Mouse (Mus musculus) embryonic facial prominence, embryonic 13.5 days (tissue): ENCODE measurements around the gene Armc6. TPM values are rescaled to one million over a fixed set of nuclear protein-coding genes. Genes with fewer than 3 reads are reported as not detected.
"Not testable (repeated sequence)": the region's sequence is repeated elsewhere in the genome, so short reads cannot be mapped to it uniquely, and the experiment has no call there.

Source experiments
- ATAC-seq: fragments of 200-750 bp; cut with Nextera tagmentation; 2 replicates; pipeline ENCODE4 v1.8.0; 2017; ENCODE audit warnings: low read depth; ENCODE audit not compliant: insufficient number of reproducible peaks, insufficient read depth, low FRiP score, low TSS enrichment
- H3K27ac ChIP-seq: fragments of 300-500 bp; sonication (generic); 2 replicates; pipeline ENCODE4 v1.5.1; 2015; ENCODE audit warnings: moderate library complexity, mild to moderate bottlenecking, inconsistent platforms
- H3K27me3 ChIP-seq: fragments of 300-500 bp; sonication (generic); 2 replicates; pipeline ENCODE4 v1.6.1; 2015; ENCODE audit warnings: mild to moderate bottlenecking, inconsistent platforms
- H3K36me3 ChIP-seq: fragments of 300-500 bp; sonication (generic); 2 replicates; pipeline ENCODE4 v1.6.1; 2015; ENCODE audit warnings: mild to moderate bottlenecking, inconsistent platforms
- H3K4me1 ChIP-seq: fragments of 300-500 bp; sonication (generic); 2 replicates; pipeline ENCODE4 v1.6.1; 2015; ENCODE audit warnings: inconsistent platforms
- H3K4me2 ChIP-seq: fragments of 300-500 bp; sonication (generic); 2 replicates; pipeline ENCODE4 v1.6.1; 2015; ENCODE audit warnings: moderate library complexity, mild to moderate bottlenecking, inconsistent platforms
- H3K4me3 ChIP-seq: fragments of 300-500 bp; sonication (generic); 2 replicates; pipeline ENCODE4 v1.5.1; 2015; ENCODE audit warnings: mild to moderate bottlenecking, inconsistent platforms
- H3K9ac ChIP-seq: fragments of 300-500 bp; sonication (generic); 2 replicates; pipeline ENCODE4 v1.6.1; 2015; ENCODE audit warnings: mild to moderate bottlenecking, inconsistent platforms
- H3K9me3 ChIP-seq: fragments of 300-500 bp; sonication (generic); 2 replicates; pipeline ENCODE4 v1.6.1; 2016; ENCODE audit warnings: inconsistent platforms
- WGBS: fragments of 180-500 bp; shearing (Covaris S2); methylation state at CpG from one replicate; pipeline ENCODE4 v1.1.7; 2015; ENCODE audit warnings: mixed read lengths; 5-methylcytosine and 5-hydroxymethylcytosine counted together
- polyA plus RNA-seq: library from polyadenylated mRNA; unstranded; fragments of >200 nt; fragmentation: Nextera tagmentation; extraction: Ambion mirVana; gene quantifications from 2 replicates; pipeline ENCODE4 v1.2.1, GENCODE M21; 2015

The Armc6 gene
- polyA plus RNA-seq, 1 experiment from 2014 or later = 24.8 TPM

DNA sequence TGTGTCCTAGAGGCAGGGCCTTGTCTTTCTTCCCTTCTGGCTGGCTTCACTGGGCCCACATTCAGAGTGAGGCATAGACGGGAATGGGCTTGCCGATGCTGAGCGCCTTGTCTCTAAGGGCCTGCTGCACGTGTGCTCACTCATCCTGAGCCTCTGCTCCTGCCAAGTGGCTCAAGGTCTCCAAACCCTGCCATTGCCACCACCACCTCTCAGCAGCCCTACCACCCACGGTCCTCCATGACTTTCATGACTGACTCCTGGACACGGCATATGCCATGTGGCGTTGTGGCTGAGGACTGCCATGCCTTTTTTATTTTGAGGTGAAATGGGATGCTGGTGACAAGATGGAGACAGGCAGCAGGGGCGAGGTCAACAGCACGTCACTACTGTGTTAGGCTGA, 3.4 kb downstream of the Armc6 start:
- 89% methylated on average over 9 of the region's 9 CpGs for WGBS

DNA sequence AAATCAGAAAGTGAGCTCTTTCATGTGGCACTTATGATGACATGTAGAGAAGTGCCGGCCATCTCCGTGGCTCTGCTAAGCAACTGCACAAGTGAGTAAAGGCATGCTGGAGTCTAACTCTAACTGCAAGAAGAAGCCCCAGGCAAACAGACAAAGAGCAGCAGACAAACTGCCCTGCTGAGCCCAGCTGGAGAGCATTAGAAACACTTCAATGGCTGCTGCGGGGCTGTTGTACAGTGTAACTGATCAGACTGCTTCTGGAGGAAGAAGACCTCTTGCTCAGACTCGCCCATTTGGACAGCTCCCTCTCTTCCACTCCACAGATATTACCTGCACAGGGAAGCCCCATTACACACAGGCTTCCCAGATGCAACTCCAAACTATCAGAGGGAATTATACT, 6.3 kb downstream of the Armc6 start:
- H3K9me3 ChIP-seq = no peaks in the 10 kb centered on the region
- H3K27me3 ChIP-seq = no peaks in the 10 kb centered on the region
- peaks cover 48% of the 10 kb centered on the region for H3K36me3 ChIP-seq
- H3K9ac ChIP-seq = no peak overlapping the region
- no peak overlapping the region for H3K27ac ChIP-seq
- 27% methylated on average over 4 of the region's 4 CpGs for WGBS
- no peak overlapping the region for H3K4me3 ChIP-seq
- no peak for ATAC-seq
- H3K4me2 ChIP-seq = no peak overlapping the region
- H3K4me1 ChIP-seq = no peaks in the 10 kb centered on the region; the same call in 1 of the 2 replicates

More for the DNA sequence above, 3.4 kb downstream of the Armc6 start:
- no peak for ATAC-seq
- Histone ChIP-seq H3K4me1 (peaks cover 15% of the 10 kb centered on the region), H3K4me3 (no peak overlapping the region), H3K36me3 (peaks cover 26% of the 10 kb centered on the region), H3K27me3 (no peaks in the 10 kb centered on the region), H3K27ac (no peak overlapping the region), H3K4me2 (no peak overlapping the region), H3K9ac (no peak overlapping the region), H3K9me3 (no peaks in the 10 kb centered on the region)

DNA sequence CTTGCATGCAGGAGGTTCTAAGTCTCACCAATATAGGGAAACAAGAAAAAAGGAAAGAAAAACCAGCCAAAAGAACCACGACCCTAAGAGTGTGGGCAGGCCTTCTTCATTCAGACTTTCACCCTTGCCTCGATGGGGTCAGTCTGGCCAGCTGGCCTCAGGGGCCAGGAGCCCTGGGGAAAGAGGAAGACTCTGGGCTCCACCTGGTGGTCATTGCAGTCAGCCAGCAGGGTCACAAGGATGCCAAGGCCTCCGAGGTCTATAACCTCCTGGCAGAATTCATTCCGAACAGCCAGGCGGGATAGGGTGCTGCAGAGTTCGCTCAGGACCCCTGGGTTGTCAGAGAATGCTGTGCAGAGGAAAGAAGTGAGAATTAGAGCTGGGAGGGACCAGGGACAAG, 10.9 kb downstream of the Armc6 start:
- no peaks in the 10 kb centered on the region; the same call in 1 of the 2 replicates for H3K4me1 ChIP-seq
- no peak overlapping the region for H3K27ac ChIP-seq
- H3K4me3 ChIP-seq = no peak overlapping the region
- H3K9ac ChIP-seq = no peak overlapping the region
- H3K27me3 ChIP-seq = 0 out of 2 replicates have a peak, but pooled peaks cover 3% of the 10 kb centered on the region
- ATAC-seq = no peak
- 60% methylated on average over 6 of the region's 6 CpGs for WGBS
- no peaks in the 10 kb centered on the region for H3K9me3 ChIP-seq
- peaks cover 34% of the 10 kb centered on the region for H3K36me3 ChIP-seq
- H3K4me2 ChIP-seq = no peak overlapping the region

DNA sequence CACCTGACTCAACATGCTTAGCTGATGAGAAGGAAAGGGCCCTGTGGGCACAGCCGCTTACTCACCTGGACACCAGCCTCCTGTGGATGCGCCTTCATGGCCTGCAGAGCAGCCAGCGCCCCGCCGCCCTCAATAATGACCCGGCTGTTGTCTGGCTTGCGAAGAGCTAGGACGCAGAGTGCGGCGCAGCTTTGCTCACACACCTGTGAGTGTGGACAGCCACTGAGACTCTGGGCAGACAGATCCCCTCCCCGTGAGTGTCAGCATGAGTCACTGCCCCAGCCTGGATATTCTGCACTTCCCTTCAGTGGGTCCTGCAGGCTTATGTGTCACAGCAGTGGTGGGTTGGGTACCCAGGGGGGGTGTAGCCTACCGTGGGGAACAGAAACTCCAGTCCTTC, 12.2 kb downstream of the Armc6 start:
- ATAC-seq = no peak
- Histone ChIP-seq H3K4me3 (no peak overlapping the region), H3K27me3 (0 out of 2 replicates have a peak, but pooled peaks cover 3% of the 10 kb centered on the region), H3K4me2 (no peak overlapping the region), H3K36me3 (peaks cover 34% of the 10 kb centered on the region), H3K9me3 (no peaks in the 10 kb centered on the region), H3K4me1 (no peaks in the 10 kb centered on the region; the same call in 1 of the 2 replicates), H3K27ac (no peak overlapping the region), H3K9ac (no peak overlapping the region)
- 89% methylated on average over 12 of the region's 12 CpGs for WGBS

DNA sequence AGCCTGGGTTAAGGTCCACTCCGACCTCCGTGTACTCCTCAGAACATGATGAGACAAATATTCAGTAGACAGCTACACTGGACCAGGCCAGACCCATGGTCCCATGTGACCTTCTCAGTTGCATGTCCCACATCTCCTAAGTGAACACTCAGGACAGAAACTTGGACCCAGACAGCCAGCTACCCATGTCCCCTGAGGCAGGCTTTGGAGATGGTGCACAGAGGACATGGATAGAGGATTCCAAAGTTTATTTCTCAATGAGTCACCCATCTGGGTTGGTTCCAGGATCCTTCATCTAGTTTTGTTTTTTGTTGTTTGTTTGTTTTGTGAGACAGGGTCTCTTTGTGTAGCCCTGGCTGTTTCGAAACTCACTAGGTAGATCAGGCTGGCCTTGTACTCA, 13.4 kb downstream of the Armc6 start:
- Histone ChIP-seq H3K27ac (no peak overlapping the region), H3K27me3 (0 out of 2 replicates have a peak, but pooled peaks cover 3% of the 10 kb centered on the region), H3K4me2 (no peak overlapping the region), H3K9ac (no peak overlapping the region), H3K4me3 (no peak overlapping the region), H3K9me3 (no peaks in the 10 kb centered on the region), H3K4me1 (no peaks in the 10 kb centered on the region; the same call in 1 of the 2 replicates), H3K36me3 (peaks cover 34% of the 10 kb centered on the region)
- ATAC-seq = no peak
- WGBS = 92% methylated on average over 3 of the region's 3 CpGs

DNA sequence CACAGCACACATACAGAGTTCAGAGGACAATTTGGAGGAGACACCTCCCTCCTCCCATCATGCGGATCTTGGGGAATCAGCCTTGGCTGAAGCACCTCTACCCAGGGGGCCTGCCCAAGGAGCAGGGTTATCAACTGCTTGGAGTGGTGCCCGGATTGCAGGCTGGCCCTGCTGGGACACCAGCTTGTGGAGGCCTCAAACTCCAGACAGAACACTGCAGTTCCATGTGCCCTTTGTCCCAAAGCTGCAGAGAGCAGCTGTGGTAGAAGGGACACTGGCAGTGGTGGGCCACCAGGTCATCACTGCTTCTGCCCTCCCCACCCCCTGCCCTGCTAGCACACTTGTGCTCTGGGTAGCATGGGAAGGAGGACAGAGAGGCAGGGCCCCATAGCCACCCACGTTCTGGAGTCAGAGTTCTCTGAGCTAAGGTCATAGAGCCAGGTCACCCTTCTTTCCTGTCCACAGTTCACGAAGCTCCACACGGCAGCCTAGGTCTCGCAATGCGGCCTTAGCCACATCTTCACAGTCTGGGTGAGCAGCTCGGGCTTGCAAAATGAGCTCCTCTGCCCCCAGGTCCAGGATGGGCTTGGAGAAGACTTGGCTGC, 13.9 kb downstream of the Armc6 start:
- Histone ChIP-seq H3K36me3 (peaks cover 30% of the 10 kb centered on the region), H3K27ac (no peak overlapping the region), H3K27me3 (0 out of 2 replicates have a peak, but pooled peaks cover 3% of the 10 kb centered on the region), H3K9ac (no peak overlapping the region), H3K9me3 (no peaks in the 10 kb centered on the region), H3K4me3 (no peak overlapping the region), H3K4me2 (no peak overlapping the region), H3K4me1 (no peaks in the 10 kb centered on the region; the same call in 1 of the 2 replicates)
- WGBS = 65% methylated on average over 8 of the region's 8 CpGs
- no peak for ATAC-seq

DNA sequence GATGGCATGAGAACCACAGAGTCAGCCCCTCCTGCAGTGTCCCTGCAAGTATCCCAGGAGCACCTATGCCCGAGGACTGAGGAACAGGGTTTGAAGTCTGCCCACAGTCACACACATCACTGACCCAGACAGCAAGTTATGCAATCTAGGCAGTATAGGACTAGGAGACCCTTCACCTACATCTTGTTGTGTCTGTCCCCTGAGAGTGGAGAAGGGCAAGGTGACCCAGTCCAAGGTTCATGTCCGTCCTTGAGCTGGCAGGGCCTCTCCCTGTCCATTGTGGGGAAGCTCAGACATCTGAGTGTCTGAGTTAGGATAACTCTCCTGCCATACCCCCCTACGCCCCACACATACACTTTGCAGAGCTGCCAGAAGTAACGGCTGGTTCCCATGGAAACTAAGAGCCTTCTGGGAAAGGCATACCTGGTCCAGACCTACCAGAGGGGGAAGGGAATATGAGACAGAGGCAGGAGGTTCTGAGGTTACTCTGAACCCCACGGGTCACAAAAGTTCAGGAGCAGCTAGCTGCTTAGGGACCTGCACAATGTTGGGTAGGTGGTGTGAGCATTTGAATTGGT, 15.1 kb downstream of the Armc6 start:
- Histone ChIP-seq H3K27ac (no peak overlapping the region), H3K36me3 (peaks cover 18% of the 10 kb centered on the region), H3K27me3 (0 out of 2 replicates have a peak, but pooled peaks cover 3% of the 10 kb centered on the region), H3K9ac (no peak overlapping the region), H3K4me3 (no peak overlapping the region), H3K4me2 (no peak overlapping the region), H3K9me3 (no peaks in the 10 kb centered on the region), H3K4me1 (no peaks in the 10 kb centered on the region; the same call in 1 of the 2 replicates)
- no peak for ATAC-seq
- WGBS = 53% methylated on average over 5 of the region's 5 CpGs

DNA sequence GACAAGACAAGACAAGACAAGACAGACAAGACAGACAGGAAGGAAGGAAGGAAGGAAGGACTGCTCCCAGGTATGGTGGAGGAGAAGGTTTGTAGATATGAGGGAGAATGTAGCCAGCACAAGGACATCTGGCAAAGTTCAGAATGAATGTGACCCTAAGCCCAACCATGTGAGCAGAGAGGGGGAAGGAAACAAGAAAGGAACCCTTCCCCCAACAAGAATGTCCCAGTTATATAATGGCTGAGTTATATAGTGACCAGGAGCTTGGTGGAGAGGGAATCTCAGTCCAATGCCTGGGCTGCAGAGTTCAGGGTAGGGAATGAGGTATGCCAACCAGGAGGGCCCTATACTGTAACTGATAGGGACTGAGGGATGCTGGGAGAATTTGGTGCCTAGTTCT, 16.8 kb downstream of the Armc6 start:
- Histone ChIP-seq H3K27me3 (0 out of 2 replicates have a peak, but pooled peaks cover 3% of the 10 kb centered on the region), H3K27ac (no peak overlapping the region), H3K36me3 (peaks cover 7% of the 10 kb centered on the region), H3K4me3 (no peak overlapping the region), H3K9ac (no peak overlapping the region), H3K4me1 (peaks cover 4% of the 10 kb centered on the region; the same call in 1 of the 2 replicates), H3K4me2 (no peak overlapping the region), H3K9me3 (no peaks in the 10 kb centered on the region)
- no peak for ATAC-seq

DNA sequence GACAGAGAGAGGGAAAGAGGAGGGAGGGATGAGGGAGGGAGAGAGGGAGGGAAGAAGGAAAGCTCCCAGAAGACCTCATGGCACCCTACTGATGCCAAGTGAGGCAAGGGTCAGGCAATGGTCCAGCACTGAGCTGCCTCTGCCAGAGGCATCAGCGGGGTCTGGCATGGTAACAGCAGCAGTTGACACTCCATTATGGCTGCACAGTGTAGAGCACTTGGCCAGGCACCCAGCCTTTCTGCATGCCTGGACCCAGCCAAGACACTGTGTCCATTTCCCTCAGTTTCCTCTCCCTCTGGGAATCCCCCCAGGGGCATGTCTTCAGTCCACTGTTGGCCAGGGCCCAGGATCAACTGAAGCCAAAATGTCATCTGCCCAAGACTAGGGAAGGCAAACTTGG, 17.7 kb downstream of the Armc6 start:
- no peak overlapping the region for H3K9ac ChIP-seq
- WGBS = 60% methylated on average over 1 of the region's 1 CpGs
- 0 out of 2 replicates have a peak, but pooled peaks cover 3% of the 10 kb centered on the region for H3K27me3 ChIP-seq
- H3K4me1 ChIP-seq = peaks cover 6% of the 10 kb centered on the region
- H3K4me2 ChIP-seq = no peak overlapping the region
- no peak for ATAC-seq
- no peaks in the 10 kb centered on the region for H3K36me3 ChIP-seq
- H3K4me3 ChIP-seq = no peak overlapping the region
- no peaks in the 10 kb centered on the region for H3K9me3 ChIP-seq
- no peak overlapping the region for H3K27ac ChIP-seq

DNA sequence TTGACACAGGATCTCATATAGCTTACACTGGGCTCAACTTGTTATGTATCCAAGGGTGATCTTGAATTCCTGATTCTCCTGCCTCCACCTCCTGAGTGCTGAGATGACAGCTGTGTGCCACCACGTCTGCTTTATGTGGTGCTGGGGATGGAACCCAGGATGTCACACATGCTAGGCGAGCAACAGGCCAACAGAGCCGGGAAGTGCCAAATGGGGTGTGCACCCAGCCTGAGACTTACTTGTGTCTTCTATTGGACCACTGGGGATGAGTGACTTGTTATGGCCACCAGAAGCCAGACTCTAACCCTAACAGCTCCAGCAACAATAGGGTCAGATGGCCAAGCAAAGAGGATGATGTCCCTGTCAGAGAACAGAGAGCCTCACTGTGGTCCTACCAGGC, 18.1 kb downstream of the Armc6 start:
- not testable (repeated sequence) for H3K27ac ChIP-seq, ATAC-seq, H3K4me3 ChIP-seq, H3K9ac ChIP-seq, H3K9me3 ChIP-seq, H3K4me1 ChIP-seq, H3K4me2 ChIP-seq, H3K27me3 ChIP-seq, H3K36me3 ChIP-seq
- 74% methylated on average over 3 of the region's 3 CpGs for WGBS

DNA sequence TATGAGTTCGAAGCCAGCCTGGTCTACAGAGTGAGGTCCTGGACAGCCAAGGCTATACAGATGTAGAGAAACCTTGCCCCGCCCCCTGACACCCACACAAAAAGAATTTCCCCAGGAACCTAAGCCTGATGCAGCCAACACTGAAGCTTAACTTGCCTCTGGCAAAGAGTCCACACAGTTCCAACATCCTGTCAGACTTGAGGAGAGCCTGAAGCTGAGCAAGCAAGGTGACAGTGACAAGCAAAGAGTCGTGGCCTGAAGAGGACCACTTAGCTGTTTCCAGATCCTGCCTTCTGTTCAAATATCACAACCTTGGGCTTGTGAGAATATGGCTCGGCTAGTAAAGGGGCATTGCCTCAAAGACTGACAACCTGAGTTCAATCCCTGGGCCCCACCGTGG, 19.2 kb downstream of the Armc6 start:
- WGBS = 72% methylated on average over 5 of the region's 5 CpGs
- Histone ChIP-seq H3K36me3 (no peaks in the 10 kb centered on the region), H3K9ac (no peak overlapping the region), H3K4me1 (peaks cover 20% of the 10 kb centered on the region), H3K9me3 (no peaks in the 10 kb centered on the region), H3K27me3 (0 out of 2 replicates have a peak, but pooled peaks cover 12% of the 10 kb centered on the region), H3K4me3 (no peak overlapping the region), H3K27ac (no peak overlapping the region), H3K4me2 (no peak overlapping the region)
- no peak for ATAC-seq

DNA sequence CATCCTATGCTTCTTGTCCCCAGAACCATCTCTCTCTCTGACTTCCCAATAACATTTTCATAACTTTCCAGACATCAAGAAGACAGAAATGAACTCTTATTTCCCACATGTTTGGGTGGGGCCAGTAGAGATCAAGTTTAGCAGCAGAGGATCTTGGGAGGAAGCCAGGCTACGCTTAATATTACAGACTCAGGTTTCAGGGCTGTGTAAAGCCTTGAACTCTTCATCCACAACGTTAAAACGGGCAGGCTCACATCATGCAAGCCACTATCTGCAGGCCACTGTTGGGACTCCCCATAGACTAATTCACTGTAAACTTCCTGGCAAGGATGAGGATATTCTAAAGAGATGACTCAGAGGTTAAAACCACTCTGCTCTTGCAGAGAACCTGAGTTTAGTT, 19.9 kb downstream of the Armc6 start:
- Histone ChIP-seq H3K27me3 (0 out of 2 replicates have a peak, but pooled peaks cover 12% of the 10 kb centered on the region), H3K9ac (no peak overlapping the region), H3K4me2 (no peak overlapping the region), H3K4me1 (peaks cover 22% of the 10 kb centered on the region), H3K4me3 (no peak overlapping the region), H3K27ac (no peak overlapping the region), H3K9me3 (no peaks in the 10 kb centered on the region), H3K36me3 (no peaks in the 10 kb centered on the region)
- ATAC-seq = no peak
- 65% methylated on average over 3 of the region's 3 CpGs for WGBS
